In genomic region chr11:86588583-86589298, GRCm38 (mm10) we compare ENCODE assay signal across 25 mouse cellular contexts. TPM values are rescaled to one million over a fixed set of nuclear protein-coding genes. Genes with fewer than 3 reads are reported as not detected.
DNase-seq lines count a peak whose midpoint lies in the region; ATAC-seq and TF ChIP-seq lines count a peak whose summit lies in the region.
"Had no signal": no experiment of that assay in that cellular context is flagged by ENCODE, and none has a peak within 500 bp of the region (broad histone marks: within the 10 kb centered on the region; RNA-seq: fewer than 3 reads in every experiment).

No protein-coding gene starts in this region.

- no peaks in the 10 kb centered on the region for H3K9me3 ChIP-seq in heart, embryonic 11.5 days (replicated peaks; ENCODE audit: control insufficient read depth, low read length)
- no peaks in the 10 kb centered on the region for H3K9me3 ChIP-seq in MEL (replicated peaks; ENCODE audit: insufficient read depth, low read length)
- H3K9me3 ChIP-seq in hindbrain, embryonic 11.5 days (ENCODE audit: control insufficient read depth, low read length), result no peaks in the 10 kb centered on the region
- H3K9me3 ChIP-seq: forebrain, embryonic 13.5 days; heart, embryonic 12.5 days; hindbrain, embryonic 15.5 days; limb, embryonic 13.5 days; neural tube, embryonic 13.5 days had no signal

- no peak overlapping the region for H3K4me3 ChIP-seq in heart, embryonic 11.5 days (ENCODE audit: low read depth, low read length)
- H3K4me3 ChIP-seq in MEL (ENCODE audit: control insufficient read depth in 1 of 2, insufficient read depth in 1 of 2, low read depth in 2 of 2, low read length in 2 of 2), result no peak overlapping the region; a peak in 1 of 4 replicates
- no peak overlapping the region for H3K4me3 ChIP-seq in small intestine, adult 2 months (ENCODE audit: low read depth, low read length)
- H3K4me3 ChIP-seq in hindbrain, embryonic 11.5 days (ENCODE audit: low read depth, low read length), result no peak overlapping the region
- H3K4me3 ChIP-seq: forebrain, embryonic 13.5 days; heart, embryonic 12.5 days; hindbrain, embryonic 15.5 days; limb, embryonic 13.5 days; neural tube, embryonic 13.5 days had no signal

- no peak for ATAC-seq in heart, embryonic 11.5 days (replicated peaks; ENCODE audit: insufficient number of reproducible peaks, low FRiP score, low TSS enrichment)
- ATAC-seq in hindbrain, embryonic 11.5 days (ENCODE audit: low FRiP score), result no peak
- ATAC-seq: forebrain, embryonic 13.5 days; midbrain, embryonic 16.5 days had no signal

- H3K4me1 ChIP-seq in heart, embryonic 11.5 days (ENCODE audit: control insufficient read depth, insufficient read depth, low read length), result peaks cover 18% of the 10 kb centered on the region
- H3K4me1 ChIP-seq in MEL (ENCODE audit: control insufficient read depth in 1 of 2, insufficient read depth in 2 of 2, low read length in 2 of 2), result peaks cover 17 to 25% of the 10 kb centered on the region in 2 experiments
- H3K4me1 ChIP-seq in small intestine, adult 2 months (ENCODE audit: control insufficient read depth, insufficient read depth, insufficient read length, low read length), result peaks cover 8% of the 10 kb centered on the region
- H3K4me1 ChIP-seq in hindbrain, embryonic 11.5 days (replicated peaks; ENCODE audit: control insufficient read depth, insufficient read depth, low read length), result 0 out of 2 replicates have a peak, but pooled peaks cover 2% of the 10 kb centered on the region

- H3K4me2 ChIP-seq in heart, embryonic 11.5 days, result no peak overlapping the region
- H3K4me2 ChIP-seq in hindbrain, embryonic 11.5 days (replicated peaks; ENCODE audit: low read depth, low read length), result no peak overlapping the region
- H3K4me2 ChIP-seq: forebrain, embryonic 13.5 days; hindbrain, embryonic 15.5 days; limb, embryonic 13.5 days; midbrain, embryonic 11.5 days; neural tube, embryonic 13.5 days had no signal

- DNase-seq in heart, adult 9 months (ENCODE audit: low spot score in 2 of 2), result no peak
- DNase-seq in A20 (ENCODE audit: low read depth, low spot score), result peak; percentile 36
- DNase-seq in MEL (ENCODE audit: low read depth, low spot score), result peak; percentile 47
- DNase-seq in urinary bladder, adult 2 months (ENCODE audit: low spot score), result no peak
- no peak for DNase-seq in hindbrain, embryonic 11.5 days (ENCODE audit: low spot score)
- DNase-seq: adrenal gland, postnatal 14 days; cerebellum, adult 11-12 months; cerebellum, adult 9-11 months; gastrocnemius, postnatal 14 days; kidney, adult 8-10 months; kidney, postnatal 4 days; lung, postnatal 14 days; right cerebral cortex, postnatal 4 days; thymus, postnatal 25 days had no signal

- H3K79me2 ChIP-seq in MEL (ENCODE audit: control insufficient read depth, insufficient read depth, low read length, poor library complexity), result peaks cover 26% of the 10 kb centered on the region

- TF ChIP-seq CTCF in MEL (IDR thresholded peaks at IDR 0.05 in 2 of 3, conservative IDR thresholded peaks at IDR 0.05 in 1 of 3; ENCODE audit: control insufficient read depth in 1 of 3, insufficient read depth in 1 of 3, low read depth in 2 of 3, low read length in 3 of 3, poor library complexity in 1 of 3, severe bottlenecking in 1 of 3), result no peak
- no peak for TF ChIP-seq CTCF in small intestine, adult 2 months (IDR thresholded peaks at IDR 0.05; ENCODE audit: extremely low read depth, insufficient read length, insufficient replicate concordance, low read depth, low read length)

- TF ChIP-seq POLR2A in MEL (IDR thresholded peaks at IDR 0.05; ENCODE audit: control insufficient read depth in 1 of 2, insufficient read depth in 1 of 2, low read depth in 1 of 2, low read length in 2 of 2, poor library complexity in 1 of 2), result no peak
- no peak for TF ChIP-seq POLR2A in small intestine, adult 2 months (IDR thresholded peaks at IDR 0.05; ENCODE audit: low read depth, low read length)

- H3K27me3 ChIP-seq in heart, embryonic 11.5 days (ENCODE audit: control insufficient read depth, insufficient read depth, low read length), result no peaks in the 10 kb centered on the region
- no peaks in the 10 kb centered on the region for H3K27me3 ChIP-seq in MEL (ENCODE audit: control insufficient read depth in 1 of 2, insufficient read depth in 2 of 2, low read length in 2 of 2)
- H3K27me3 ChIP-seq in small intestine, adult 2 months (ENCODE audit: control insufficient read depth, insufficient read depth, low read length), result no peaks in the 10 kb centered on the region
- H3K27me3 ChIP-seq in hindbrain, embryonic 11.5 days (ENCODE audit: control insufficient read depth, insufficient read depth, low read length), result no peaks in the 10 kb centered on the region
- H3K27me3 ChIP-seq: forebrain, embryonic 13.5 days; heart, embryonic 12.5 days; hindbrain, embryonic 15.5 days; limb, embryonic 13.5 days; neural tube, embryonic 13.5 days had no signal

- WGBS in heart, embryonic 11.5 days (ENCODE audit: insufficient replicate concordance), result 90% methylated on average over 4 of the region's 4 CpGs
- WGBS in small intestine, adult 2 months, result 69% methylated on average over 4 of the region's 4 CpGs
- 98% methylated on average over 4 of the region's 4 CpGs for WGBS in hindbrain, embryonic 11.5 days

- H3K27ac ChIP-seq in heart, embryonic 11.5 days (ENCODE audit: low read depth, low read length), result peak overlapping the region; percentile 94; the same call in 1 of the 2 replicates
- peak overlapping the region; percentile 63 for H3K27ac ChIP-seq in MEL (ENCODE audit: control insufficient read depth, low read depth, low read length)
- H3K27ac ChIP-seq in small intestine, adult 2 months (ENCODE audit: insufficient read depth, low read depth, low read length), result peak overlapping the region; percentile 45
- H3K27ac ChIP-seq in hindbrain, embryonic 11.5 days (ENCODE audit: low read depth, low read length), result no peak overlapping the region
- H3K27ac ChIP-seq: forebrain, embryonic 13.5 days; hindbrain, embryonic 15.5 days; limb, embryonic 13.5 days; liver, embryonic 14.5 days; neural tube, embryonic 13.5 days had no signal

- no peak overlapping the region for H3K9ac ChIP-seq in heart, embryonic 11.5 days (ENCODE audit: low read depth, low read length)
- peak overlapping the region; percentile 3; the same call in 1 of the 2 replicates for H3K9ac ChIP-seq in MEL (ENCODE audit: control insufficient read depth, low read depth, low read length, poor library complexity, severe bottlenecking)
- H3K9ac ChIP-seq in hindbrain, embryonic 11.5 days (ENCODE audit: low read depth, low read length), result no peak overlapping the region
- H3K9ac ChIP-seq: forebrain, embryonic 13.5 days; hindbrain, embryonic 15.5 days; limb, embryonic 13.5 days; liver, embryonic 14.5 days; lung, embryonic 14.5 days; neural tube, embryonic 13.5 days had no signal

- no peak for TF ChIP-seq EP300 in MEL (IDR thresholded peaks at IDR 0.05; ENCODE audit: low read depth in 1 of 2, low read length in 2 of 2)

- TF ChIP-seq RAD21 in MEL (IDR thresholded peaks at IDR 0.05; ENCODE audit: low read depth, low read length), result no peak

- no peaks in the 10 kb centered on the region for H3K36me3 ChIP-seq in heart, embryonic 11.5 days (ENCODE audit: control insufficient read depth, insufficient read depth, low read length)
- peaks cover 4 to 41% of the 10 kb centered on the region in 2 experiments; a peak in 3 of 4 replicates for H3K36me3 ChIP-seq in MEL (ENCODE audit: control insufficient read depth in 1 of 2, insufficient read depth in 2 of 2, low read length in 2 of 2)
- peaks cover 17% of the 10 kb centered on the region for H3K36me3 ChIP-seq in small intestine, adult 2 months (ENCODE audit: control insufficient read depth, insufficient read depth, low read length)
- no peaks in the 10 kb centered on the region for H3K36me3 ChIP-seq in hindbrain, embryonic 11.5 days (ENCODE audit: control insufficient read depth, insufficient read depth, low read length)
- H3K36me3 ChIP-seq: heart, embryonic 12.5 days; hindbrain, embryonic 15.5 days; limb, embryonic 13.5 days had no signal

TF ChIP-seq in MEL, 35 proteins besides CTCF, POLR2A, EP300 and RAD21:
- TF ChIP-seq ZNF384 (IDR thresholded peaks at IDR 0.05; ENCODE audit: low read depth, low read length) (peak; percentile 56), MYC (IDR thresholded peaks at IDR 0.05; ENCODE audit: low read depth, low read length) (no peak), TBP (IDR thresholded peaks at IDR 0.05; ENCODE audit: low read depth, low read length) (peak; percentile 79; the same call in 1 of the 2 replicates), E2F4 (IDR thresholded peaks at IDR 0.05; ENCODE audit: borderline replicate concordance, low read depth, low read length) (no peak), RCOR1 (IDR thresholded peaks at IDR 0.05; ENCODE audit: low read depth, low read length) (no peak), SIN3A (IDR thresholded peaks at IDR 0.05; ENCODE audit: low read length) (no peak)

RNA-seq across cellular contexts. Expression of gene Tubd1, which starts 44.0 kb away (rescaled TPM):
- 10.6 and 12.2 TPM in 2 replicates for polyA plus RNA-seq in heart, embryonic 11.5 days (2014; fragmentation: Nextera tagmentation; extraction: Ambion mirVana)
- total RNA-seq in MEL (2012; rRNA removed), result 21.5 and 23.4 TPM in 2 replicates
- polyA plus RNA-seq in MEL (2012; ENCODE audit: insufficient read depth in 1 of 2, insufficient read length in 2 of 2, low read depth in 1 of 2, low replicate concordance in 2 of 2, missing spikeins in 1 of 2), result 10 to 100 TPM in 1 of 2 experiments, not detected in 1; 14.4 TPM
- 0.93 and 1.2 TPM in 2 replicates for polyA plus RNA-seq in small intestine, adult 2 months (2012; rRNA removed)
- 6.5 and 7.9 TPM in 2 replicates for polyA plus RNA-seq in urinary bladder, adult 2 months (2012; rRNA removed)
- 13.5 and 17.2 TPM in 2 replicates for polyA plus RNA-seq in hindbrain, embryonic 11.5 days (2014; fragmentation: Nextera tagmentation; extraction: Ambion mirVana)

RNA-seq across cellular contexts. Expression of gene Rps6kb1, which starts 44.1 kb away (rescaled TPM):
- polyA plus RNA-seq in heart, embryonic 11.5 days (2014; fragmentation: Nextera tagmentation; extraction: Ambion mirVana), result 43.4 and 50.0 TPM in 2 replicates
- 39.3 and 39.8 TPM in 2 replicates for total RNA-seq in MEL (2012; rRNA removed)
- 10 to 100 TPM; 49.4 to 73.6 TPM for polyA plus RNA-seq in MEL (2012; ENCODE audit: insufficient read depth in 1 of 2, insufficient read length in 2 of 2, low read depth in 1 of 2, low replicate concordance in 2 of 2, missing spikeins in 1 of 2)
- polyA plus RNA-seq in small intestine, adult 2 months (2012; rRNA removed), result 1.5 and 3.9 TPM in 2 replicates
- 17.4 and 17.9 TPM in 2 replicates for polyA plus RNA-seq in urinary bladder, adult 2 months (2012; rRNA removed)
- 56.4 and 57.8 TPM in 2 replicates for polyA plus RNA-seq in hindbrain, embryonic 11.5 days (2014; fragmentation: Nextera tagmentation; extraction: Ambion mirVana)

Comparison
In these comparisons a context has a peak if more than half of its experiments do, and no peak if none do; other contexts are left out.
1. DNase-seq: peak in A20 (single experiment) and MEL (single experiment); none in heart, adult 9 months (0 of 2), urinary bladder, adult 2 months (single experiment) and hindbrain, embryonic 11.5 days (single experiment).